Mouse (Mus musculus) liver, adult 2 months (tissue): ENCODE results near the gene Apba2. TPM values are rescaled to one million over a fixed set of nuclear protein-coding genes. Genes with fewer than 3 reads are reported as not detected.
A peak's percentile ranks its signal among the peaks of the same experiment; 100 is the strongest.

Experiments
- DNase-seq: peaks from one replicate; pipeline ENCODE4 v3.0.0-alpha.2; 2011; ENCODE audit warnings: low read depth, low spot score; ENCODE audit errors: extremely low read depth
- H3K27ac ChIP-seq: fragments of 200-500 bp; replicated peaks from 2 replicates; pipeline ENCODE4 v1.5.1; 2012; ENCODE audit warnings: low read depth, mild to moderate bottlenecking, control low read depth, inconsistent platforms, low read length; ENCODE audit not compliant: insufficient read depth
- H3K27me3 ChIP-seq: fragments of 200-500 bp; 2 replicates; pipeline ENCODE4 v1.6.1; 2012; ENCODE audit warnings: mild to moderate bottlenecking, moderate library complexity, low read length, inconsistent platforms; ENCODE audit not compliant: control insufficient read depth, insufficient read depth
- H3K36me3 ChIP-seq: fragments of 200-500 bp; 2 replicates; pipeline ENCODE4 v1.6.1; 2012; ENCODE audit warnings: low read length, inconsistent platforms; ENCODE audit not compliant: control insufficient read depth, insufficient read depth
- H3K4me1 ChIP-seq: fragments of 200-500 bp; 2 replicates; pipeline ENCODE4 v1.6.1; 2011; ENCODE audit warnings: low read length; ENCODE audit not compliant: control insufficient read depth, insufficient read depth
- H3K4me3 ChIP-seq: fragments of 200-500 bp; 2 replicates; pipeline ENCODE4 v1.5.1; 2011; ENCODE audit warnings: low read depth, mild to moderate bottlenecking, control low read depth, low read length, moderate library complexity; ENCODE audit not compliant: insufficient read depth
- H3K79me2 ChIP-seq: fragments of 200-500 bp; 2 replicates; pipeline ENCODE4 v1.6.1; 2012; ENCODE audit warnings: inconsistent platforms, mild to moderate bottlenecking, low read length, moderate library complexity; ENCODE audit not compliant: control insufficient read depth, insufficient read depth
- H3K9ac ChIP-seq: fragments of 200-500 bp; 2 replicates; pipeline ENCODE4 v1.6.1; 2012; ENCODE audit warnings: low read depth, mild to moderate bottlenecking, control low read depth, inconsistent platforms, low read length
- CTCF ChIP-seq: fragments of 200-500 bp; IDR thresholded peaks from 2 replicates; pipeline ENCODE4 v1.5.1; 2011; ENCODE audit warnings: low read depth, low read length, control low read depth
- POLR2A ChIP-seq: fragments of 200-500 bp; IDR thresholded peaks from 2 replicates; pipeline ENCODE4 v1.6.1; 2011; ENCODE audit warnings: low read length, control low read depth; ENCODE audit not compliant: insufficient read depth; ENCODE audit errors: extremely low read depth
- WGBS: fragments of 180-500 bp; shearing (Covaris S2); methylation state at CpG from one replicate; pipeline ENCODE4 v1.1.7; 2018; 5-methylcytosine and 5-hydroxymethylcytosine counted together
- polyA plus RNA-seq: library from polyadenylated mRNA; depleted of rRNA; stranded (reverse); fragments of >200 nt; gene quantifications from 2 replicates; pipeline ENCODE4 v1.2.3, GENCODE M21; 2012
- total RNA-seq: library from RNA; depleted of rRNA; stranded (reverse); fragments of >200 nt; gene quantifications from 2 replicates; pipeline ENCODE4 v1.2.3, GENCODE M21; 2014

Apba2 gene
- total and polyA plus RNA-seq, 2 experiments: 0.11 TPM; not detected in 1

GRCm38 (mm10) chr7:64582358-64582757 lies 80.9 kb downstream of the Apba2 start:
- Histone ChIP-seq H3K36me3 (no peaks in the 10 kb centered on the region), H3K27ac (no peak overlapping the region), H3K79me2 (no peaks in the 10 kb centered on the region), H3K9ac (no peak overlapping the region), H3K27me3 (no peaks in the 10 kb centered on the region), H3K4me1 (no peaks in the 10 kb centered on the region), H3K4me3 (no peak overlapping the region)
- DNase-seq: no peak
- TF ChIP-seq CTCF: no peak
- no peak for TF ChIP-seq POLR2A
- WGBS: 88% methylated on average over 8 of the region's 8 CpGs

GRCm38 (mm10) chr7:64583670-64584121 lies 82.2 kb downstream of the Apba2 start:
- no peaks in the 10 kb centered on the region for H3K27me3 ChIP-seq
- peak; percentile 39 for DNase-seq
- H3K4me1 ChIP-seq: no peaks in the 10 kb centered on the region
- no peak for TF ChIP-seq CTCF
- no peak for TF ChIP-seq POLR2A
- H3K36me3 ChIP-seq: no peaks in the 10 kb centered on the region
- no peak overlapping the region for H3K27ac ChIP-seq
- WGBS: 62% methylated on average over 6 of the region's 6 CpGs
- H3K4me3 ChIP-seq: no peak overlapping the region
- no peaks in the 10 kb centered on the region for H3K79me2 ChIP-seq
- no peak overlapping the region for H3K9ac ChIP-seq

- WGBS: 87% methylated on average over 4 of the region's 4 CpGs
- no peak overlapping the region for H3K9ac ChIP-seq
These were observed 84.6 kb downstream of the Apba2 start for GRCm38 (mm10) chr7:64586133-64586532.

GRCm38 (mm10) chr7:64586571-64586970 lies 85.1 kb downstream of the Apba2 start:
- DNase-seq: no peak
- no peak overlapping the region for H3K27ac ChIP-seq
- H3K4me3 ChIP-seq: no peak overlapping the region
- no peaks in the 10 kb centered on the region for H3K4me1 ChIP-seq
- no peaks in the 10 kb centered on the region for H3K27me3 ChIP-seq
- no peaks in the 10 kb centered on the region for H3K79me2 ChIP-seq
- TF ChIP-seq POLR2A (no peak), CTCF (no peak)
- H3K9ac ChIP-seq: no peak overlapping the region
- 90% methylated on average over 3 of the region's 3 CpGs for WGBS
- no peaks in the 10 kb centered on the region for H3K36me3 ChIP-seq

More at GRCm38 (mm10) chr7:64586133-64586532, 84.6 kb downstream of the Apba2 start:
- H3K27ac ChIP-seq: no peak overlapping the region
- no peak for DNase-seq
- no peaks in the 10 kb centered on the region for H3K4me1 ChIP-seq
- H3K36me3 ChIP-seq: no peaks in the 10 kb centered on the region
- no peaks in the 10 kb centered on the region for H3K27me3 ChIP-seq
- H3K79me2 ChIP-seq: no peaks in the 10 kb centered on the region
- no peak overlapping the region for H3K4me3 ChIP-seq
- no peak for TF ChIP-seq CTCF
- no peak for TF ChIP-seq POLR2A

- no peaks in the 10 kb centered on the region for H3K79me2 ChIP-seq
- H3K4me1 ChIP-seq: no peaks in the 10 kb centered on the region
- no peaks in the 10 kb centered on the region for H3K27me3 ChIP-seq
- WGBS: 72% methylated on average over 11 of the region's 11 CpGs
- no peak overlapping the region for H3K9ac ChIP-seq
- TF ChIP-seq CTCF (no peak), POLR2A (no peak)
- H3K36me3 ChIP-seq: no peaks in the 10 kb centered on the region
- no peak overlapping the region for H3K27ac ChIP-seq
- no peak overlapping the region for H3K4me3 ChIP-seq
- no peak for DNase-seq
These were observed 87.3 kb downstream of the Apba2 start for GRCm38 (mm10) chr7:64588636-64589389.

- no peak for TF ChIP-seq CTCF
- TF ChIP-seq POLR2A: no peak
- DNase-seq: no peak
- 64% methylated on average over 6 of the region's 6 CpGs for WGBS
- H3K4me3 ChIP-seq: no peak overlapping the region
- H3K9ac ChIP-seq: no peak overlapping the region
- H3K27me3 ChIP-seq: no peaks in the 10 kb centered on the region
- no peak overlapping the region for H3K27ac ChIP-seq
- H3K79me2 ChIP-seq: no peaks in the 10 kb centered on the region
- no peaks in the 10 kb centered on the region for H3K4me1 ChIP-seq
- no peaks in the 10 kb centered on the region for H3K36me3 ChIP-seq
These were observed 93.8 kb downstream of the Apba2 start for GRCm38 (mm10) chr7:64595256-64595655.
